Mouse (Mus musculus): ENCODE data around the gene Arfgap1.

GRCm38 (mm10) chr2:180981133-180981532, 14.1 kb downstream of the Arfgap1 start:
- TF ChIP-seq CTCF (IDR thresholded peaks at IDR 0.05; ENCODE audit: low read depth) (no peak), EP300 (IDR thresholded peaks at IDR 0.05; ENCODE audit: low read depth) (no peak)
